Mouse (Mus musculus) monocyte, adult 2 months (primary cell): Measurements from ENCODE around the gene Galnt15.

Source experiments
- DNase-seq, 2 experiments: peaks; one replicate each; pipeline ENCODE4 v3.0.0; 2022; ENCODE audit warnings: low spot score in 2 of 2, low read depth in 1 of 2

The Galnt15 gene

DNA sequence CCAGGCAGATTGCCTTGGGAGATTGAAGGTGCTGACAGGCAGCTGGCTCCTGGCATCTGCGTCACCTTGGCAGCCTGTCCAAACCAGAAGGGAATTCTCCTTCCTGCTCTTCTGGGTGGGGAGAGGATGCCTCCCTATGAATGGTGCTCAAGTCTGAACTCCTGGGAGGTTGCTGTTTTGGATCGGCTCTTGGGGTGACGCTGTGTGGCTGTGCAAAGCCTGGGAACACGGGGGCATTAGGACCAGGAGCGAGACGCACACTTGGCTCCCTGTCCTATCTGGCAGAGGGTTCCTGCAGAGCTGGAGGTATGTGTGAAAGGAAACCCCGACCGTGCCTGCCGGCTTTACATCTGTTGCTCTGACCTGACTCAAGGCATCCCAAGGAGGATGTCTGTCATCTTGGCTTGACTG is at the start of gene Galnt15:
Gene Galnt15, plus strand, starts transcription at position 309 of the 411 bp plus-strand sequence.
- no peak for DNase-seq

DNA sequence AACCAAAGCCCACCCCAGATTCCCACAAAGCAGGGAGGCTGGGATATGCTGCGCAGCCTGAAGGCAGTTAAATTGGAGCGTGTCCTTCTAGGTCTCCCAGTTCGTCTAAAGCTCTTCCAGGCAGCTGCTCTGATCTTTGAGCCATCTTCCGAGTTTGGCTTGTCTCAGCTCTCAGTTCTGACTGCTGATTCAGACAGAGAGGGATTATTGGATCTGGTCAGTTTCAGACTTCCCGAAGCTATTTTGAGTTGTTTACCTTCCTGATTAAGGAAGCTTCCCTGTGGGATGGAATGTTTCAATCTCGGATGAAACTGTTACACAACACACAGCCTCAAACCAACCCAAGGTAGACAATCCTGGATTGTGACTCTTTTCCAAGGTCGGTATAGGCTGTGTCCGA is 34.8 kb upstream of the Galnt15 start:
- DNase-seq: no peak

DNA sequence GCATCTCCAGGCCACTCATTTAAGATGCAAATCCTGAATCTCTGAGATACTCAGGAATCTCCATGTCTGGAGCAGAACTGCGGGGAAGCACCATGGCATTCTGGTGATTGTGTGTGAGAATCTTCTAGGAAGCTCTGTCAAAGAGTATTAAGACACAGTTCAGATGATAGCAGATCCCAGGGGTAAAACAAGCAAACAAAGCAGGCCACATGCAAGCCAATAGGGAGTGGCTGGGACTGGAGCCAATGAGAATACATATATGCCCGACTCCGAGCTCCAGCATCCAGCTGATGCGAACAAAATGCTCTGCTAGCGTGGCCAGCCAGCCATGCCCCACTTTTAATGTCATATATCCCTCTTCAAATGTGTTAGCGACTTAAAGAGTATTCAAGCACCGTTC is 27.8 kb upstream of the Galnt15 start:
- DNase-seq: no peak

DNA sequence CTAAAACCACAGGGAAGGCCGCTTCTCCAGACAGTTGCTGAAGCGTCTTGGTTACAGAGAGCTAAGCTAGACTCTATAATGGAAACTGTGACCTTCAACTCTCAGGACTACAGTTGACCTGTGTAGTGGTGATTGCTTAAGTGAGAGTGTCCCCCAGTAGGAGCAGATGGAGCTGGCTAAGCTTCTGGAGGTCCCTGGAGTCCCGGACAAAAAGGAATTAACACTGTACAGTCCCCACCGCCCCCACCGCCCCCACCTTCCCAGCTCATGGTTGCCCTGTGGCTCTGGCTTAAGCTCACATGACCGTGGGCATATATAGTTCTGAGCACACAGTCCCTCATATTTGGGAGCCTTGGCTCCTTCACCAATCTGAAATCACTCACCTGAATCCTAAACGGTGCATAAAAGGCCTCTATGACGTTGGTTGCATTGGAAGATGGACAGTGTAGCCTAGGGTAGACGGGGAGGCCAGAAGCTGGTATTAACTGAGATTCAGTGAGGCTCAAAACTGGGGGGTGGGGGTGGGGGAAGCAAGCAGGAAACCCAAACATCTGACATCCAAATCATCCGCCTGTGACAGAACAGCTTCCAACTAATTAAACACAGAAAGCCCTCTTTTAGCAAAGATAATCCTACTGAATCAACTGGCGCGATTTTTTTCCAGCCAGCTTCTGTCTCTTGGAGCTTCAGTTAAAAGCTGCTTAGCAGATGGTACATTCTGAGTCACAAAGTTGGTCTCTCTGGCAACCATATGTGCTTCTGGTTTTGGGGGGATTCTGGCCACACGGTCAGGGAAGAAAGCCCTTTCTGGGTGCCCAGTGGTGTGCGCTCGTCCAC is 26.1 kb upstream of the Galnt15 start:
- no peak for DNase-seq

DNA sequence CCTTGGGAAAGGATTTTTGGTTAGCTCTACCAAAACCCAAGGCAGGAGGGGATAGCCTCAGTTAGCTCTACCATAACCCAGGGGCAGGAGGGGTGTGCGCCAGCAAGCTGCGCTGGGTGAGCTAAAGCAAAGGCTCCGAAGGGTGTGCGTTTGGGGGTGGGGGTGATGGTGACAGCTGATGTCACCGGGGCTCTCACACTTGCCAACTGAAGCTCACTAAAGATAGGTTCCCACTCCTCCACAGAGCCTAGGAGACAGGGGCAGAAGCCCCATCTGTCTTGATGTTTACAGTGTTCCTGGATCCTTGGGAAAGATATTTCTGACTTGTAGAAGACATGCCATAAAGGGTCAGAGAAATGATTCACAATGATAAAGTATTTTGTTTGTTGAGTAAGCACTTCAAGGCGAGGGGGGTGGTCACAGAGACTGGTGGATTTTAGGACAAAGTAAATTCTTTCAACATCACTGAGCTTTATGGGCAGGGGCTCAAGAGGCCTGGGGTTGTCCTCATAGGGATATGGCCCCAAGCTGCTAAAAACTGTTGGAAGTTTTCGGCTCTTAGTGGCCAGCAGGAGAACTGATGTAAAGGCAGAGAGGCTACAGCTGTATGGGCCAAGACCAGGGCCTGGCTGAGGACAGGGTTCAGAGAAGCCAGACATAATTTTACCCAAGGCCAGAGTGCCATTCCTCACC is 24.7 kb upstream of the Galnt15 start:
- DNase-seq: no peak

DNA sequence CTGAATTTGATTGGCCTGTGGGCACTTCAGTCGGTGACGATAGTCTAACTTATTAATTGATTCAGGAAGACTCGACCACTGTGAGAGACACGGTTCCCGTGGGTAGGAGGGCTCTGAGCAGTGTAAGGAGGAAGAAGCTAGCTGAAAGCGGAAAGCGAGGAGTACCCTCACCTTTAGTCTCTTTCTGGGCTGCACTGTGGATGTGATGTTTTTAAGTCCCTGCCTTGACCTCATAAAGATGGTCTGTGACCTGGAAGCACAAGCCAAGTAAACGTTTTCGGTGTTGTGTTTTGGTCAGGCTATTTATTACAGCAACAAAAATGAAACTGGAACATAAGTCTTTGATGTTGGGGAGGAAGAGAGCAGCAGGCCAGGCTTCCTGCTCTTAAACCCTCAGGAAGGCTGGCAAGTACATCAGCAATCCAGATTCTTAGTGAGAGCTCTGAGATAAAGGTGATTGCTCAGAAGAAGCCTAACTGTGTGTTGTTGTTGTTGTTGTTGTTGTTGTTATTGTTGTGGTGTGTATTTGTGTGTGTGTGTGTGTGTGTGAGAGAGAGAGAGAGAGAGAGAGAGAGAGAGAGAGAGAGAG is 23.0 kb upstream of the Galnt15 start:
- no peak for DNase-seq

DNA sequence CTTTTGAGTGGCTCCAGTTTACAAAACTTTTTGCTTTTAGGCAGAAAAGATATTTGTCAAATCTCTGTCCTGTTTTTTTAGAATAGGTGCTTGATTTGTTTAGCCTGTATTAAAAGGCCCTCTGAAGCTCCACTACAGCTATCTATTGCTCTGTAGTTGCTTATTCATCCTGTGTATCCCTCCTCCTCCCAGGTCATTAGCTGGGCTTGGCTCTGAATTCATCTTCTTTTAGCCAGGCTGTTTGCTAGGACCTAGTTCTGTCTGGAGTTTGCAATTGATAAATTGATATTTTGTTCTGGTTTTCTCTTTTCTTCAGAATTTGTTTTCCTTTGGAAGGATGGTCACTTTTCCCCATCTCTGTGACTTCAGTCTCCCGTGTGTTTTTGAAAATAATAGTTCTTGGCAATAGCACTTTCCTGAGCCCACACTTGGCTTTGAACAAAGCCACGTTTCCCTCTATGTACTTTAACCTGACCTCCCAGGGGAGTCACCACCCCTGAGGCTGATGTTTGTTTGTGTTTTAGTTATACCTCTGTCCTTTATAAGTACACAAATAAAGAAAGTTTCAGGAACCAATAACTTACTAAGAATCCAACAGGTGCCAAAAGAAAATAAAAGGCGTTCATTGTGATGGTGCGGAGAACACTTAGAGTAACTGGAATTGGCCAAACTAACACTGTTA is 21.0 kb upstream of the Galnt15 start:
- no peak for DNase-seq

DNA sequence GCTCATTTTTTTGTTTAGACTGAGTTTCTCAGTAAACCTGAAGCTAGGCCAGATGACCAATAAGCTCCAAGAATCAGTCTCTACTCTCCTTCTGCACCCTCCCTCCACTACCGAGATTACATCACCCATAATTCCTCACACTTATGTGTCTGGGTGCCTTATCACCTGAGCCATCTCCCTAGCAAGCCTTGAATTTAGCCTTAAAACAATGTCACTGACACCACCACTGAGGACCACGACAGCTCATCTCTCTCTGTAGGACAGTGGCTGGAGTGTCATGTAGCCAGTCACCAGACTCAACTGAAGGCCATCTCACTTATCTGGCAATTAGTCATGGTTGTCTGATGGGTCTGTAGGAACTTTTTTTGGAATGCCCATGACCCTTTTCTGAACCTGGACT is 19.1 kb upstream of the Galnt15 start:
- no peak for DNase-seq

DNA sequence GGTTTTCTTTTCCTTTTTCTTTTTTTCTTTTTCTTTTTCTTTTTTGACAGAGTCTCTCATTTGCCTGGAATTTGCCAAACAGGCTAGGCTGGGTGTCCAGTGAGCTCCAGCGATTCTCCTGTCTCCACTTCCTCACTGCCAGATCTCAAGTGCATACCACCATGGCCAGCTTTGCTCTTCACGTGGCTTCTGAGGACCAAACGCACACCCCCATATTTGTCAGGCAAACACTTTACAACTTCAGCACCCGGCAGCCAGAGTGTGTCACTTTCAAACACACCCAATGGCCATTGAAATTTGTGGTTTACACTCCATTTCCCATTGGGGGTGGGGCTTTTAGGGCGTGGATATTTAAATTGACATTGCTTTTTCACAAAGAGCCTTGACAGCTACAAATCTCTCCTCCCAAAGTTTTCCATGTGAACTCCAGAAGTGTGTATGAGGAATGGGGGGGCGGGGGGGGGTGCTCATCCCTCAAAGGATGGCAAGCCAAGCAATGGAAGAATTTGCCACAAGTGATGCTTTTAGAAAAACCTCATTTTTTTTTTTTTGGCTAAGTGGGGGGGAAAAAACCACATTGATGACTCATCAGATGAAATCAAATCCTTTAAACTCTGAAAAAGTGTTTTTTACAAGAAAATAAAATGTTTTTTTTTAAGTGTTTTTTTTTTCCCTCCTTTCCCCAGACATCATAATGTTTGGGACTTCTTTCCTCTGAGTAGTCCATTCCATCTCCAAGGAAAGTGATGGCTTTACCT is 17.1 kb upstream of the Galnt15 start:
- no peak for DNase-seq

DNA sequence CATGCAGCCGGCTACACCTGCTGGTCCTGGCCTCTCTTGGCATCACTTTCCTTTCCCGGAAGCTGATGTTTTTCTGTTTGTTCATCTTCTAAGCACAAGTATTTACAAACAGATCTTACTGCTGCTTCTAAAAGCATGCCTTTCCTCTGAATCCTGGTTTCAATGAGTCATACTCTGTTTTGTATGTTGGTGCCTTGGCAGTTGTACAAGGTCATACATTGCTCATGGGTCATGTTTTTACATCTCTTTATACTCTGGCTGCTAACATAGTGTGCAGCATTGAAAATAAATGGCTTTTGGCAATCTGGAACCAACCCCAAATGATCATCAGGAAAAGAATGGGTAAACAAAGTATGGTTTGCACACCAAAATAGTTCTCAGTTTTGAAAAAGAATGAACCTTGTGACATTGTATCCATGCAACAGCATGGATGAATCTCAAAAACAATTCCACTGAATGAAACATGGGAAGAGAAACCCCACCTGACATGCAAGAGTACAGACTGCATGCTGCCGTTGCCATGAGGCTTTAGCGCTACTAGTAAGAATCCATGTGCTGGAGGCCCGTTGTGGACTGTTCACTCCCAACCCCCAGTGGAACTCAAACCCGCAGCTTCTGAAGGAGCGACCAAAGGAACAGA is 13.5 kb upstream of the Galnt15 start:
- no peak for DNase-seq

DNA sequence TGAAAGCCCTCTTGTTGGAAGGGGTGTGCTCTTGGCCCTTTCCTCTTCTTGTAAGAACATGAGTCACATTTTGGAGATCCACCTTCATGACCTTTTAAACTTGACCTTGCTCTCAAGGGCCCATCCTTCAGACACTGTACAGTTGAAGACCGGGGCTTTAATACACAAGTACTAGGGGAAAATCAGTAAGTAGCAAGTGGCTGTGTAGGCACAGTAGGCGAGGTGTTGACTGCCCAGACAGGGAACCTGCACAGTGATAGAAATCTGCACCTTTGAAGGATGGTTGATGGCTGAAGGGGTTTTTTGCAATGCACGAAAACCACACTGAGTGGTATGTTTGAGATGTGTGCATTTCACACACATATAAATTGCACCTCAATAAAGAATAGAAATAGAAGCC is 12.3 kb upstream of the Galnt15 start:
- DNase-seq: no peak

DNA sequence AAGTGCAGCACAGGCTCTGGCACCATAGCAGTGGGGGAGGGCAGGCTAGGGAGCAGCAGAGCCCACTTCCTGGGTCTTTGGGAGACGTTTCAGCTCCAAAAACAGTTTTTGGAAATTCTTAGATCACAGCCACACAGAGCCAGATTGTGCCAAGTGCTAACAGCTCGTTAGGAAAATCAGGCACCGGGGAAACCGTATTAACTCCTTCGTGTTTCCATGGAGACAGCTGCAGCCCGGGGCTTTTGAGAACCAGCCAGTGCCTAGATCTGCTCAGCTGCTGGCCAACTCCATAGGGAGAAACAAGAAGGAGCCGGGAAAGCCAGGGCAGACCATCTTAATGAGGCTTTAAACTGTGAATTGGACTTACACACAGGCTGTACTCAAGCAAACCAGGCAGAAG is 11.9 kb upstream of the Galnt15 start:
- DNase-seq: no peak

DNA sequence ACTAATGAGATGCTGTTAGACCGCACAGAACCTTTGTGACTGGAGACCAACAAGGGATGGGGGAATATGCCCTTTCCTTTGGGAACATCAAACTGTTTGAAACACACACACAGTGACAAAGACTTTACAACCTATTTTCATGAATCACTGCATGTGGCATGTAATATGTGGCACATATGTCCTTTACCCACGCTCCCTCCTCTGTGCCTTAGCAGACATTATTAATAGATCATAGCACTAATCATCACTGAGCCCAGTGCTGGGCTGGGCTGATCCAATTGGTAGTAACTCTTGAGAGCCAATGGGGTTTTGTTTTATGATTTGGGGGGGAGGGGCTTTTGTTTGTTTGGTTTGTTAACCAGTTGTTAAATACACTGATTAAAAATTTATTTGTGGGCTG is 11.3 kb upstream of the Galnt15 start:
- DNase-seq: no peak

DNA sequence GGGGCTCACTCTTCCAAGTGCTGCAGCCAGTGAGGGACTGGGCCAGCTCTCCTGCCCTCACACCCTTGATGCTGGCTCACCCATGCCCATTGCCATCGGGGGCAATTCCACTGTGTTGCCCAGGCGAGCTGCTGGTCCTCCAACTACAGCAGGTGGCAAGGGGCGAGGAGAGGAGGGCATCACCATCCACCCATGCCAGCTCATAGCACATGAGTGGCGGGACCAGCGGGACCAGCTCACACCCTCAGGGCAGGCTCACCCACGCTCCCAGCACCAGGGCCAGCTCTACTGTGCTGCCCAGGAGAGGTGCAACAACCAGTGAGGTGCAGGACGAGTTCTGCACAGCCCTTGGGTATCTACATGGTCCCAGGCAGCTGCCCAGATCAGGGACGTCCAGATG is 9.7 kb upstream of the Galnt15 start:
- DNase-seq: no peak

DNA sequence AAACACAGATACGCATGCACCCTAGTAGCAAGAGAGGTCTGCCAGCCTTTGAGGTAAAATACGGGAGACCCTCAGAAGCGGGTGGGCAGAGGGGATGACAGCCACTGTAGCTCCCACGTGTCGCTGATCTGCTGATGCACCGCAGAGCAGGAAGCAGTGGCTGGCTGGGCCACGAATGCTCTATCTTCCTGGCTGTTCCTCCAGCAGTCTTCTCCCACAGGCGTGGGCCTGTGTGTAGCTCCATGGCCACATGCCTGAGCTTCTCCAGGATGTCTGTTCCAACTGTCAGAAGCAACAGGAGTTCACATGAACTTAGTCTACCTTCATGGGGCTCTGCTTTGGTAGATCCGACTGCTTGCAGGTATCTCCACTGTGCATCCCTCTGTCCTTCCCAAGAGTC is 6.8 kb upstream of the Galnt15 start:
- no peak for DNase-seq

DNA sequence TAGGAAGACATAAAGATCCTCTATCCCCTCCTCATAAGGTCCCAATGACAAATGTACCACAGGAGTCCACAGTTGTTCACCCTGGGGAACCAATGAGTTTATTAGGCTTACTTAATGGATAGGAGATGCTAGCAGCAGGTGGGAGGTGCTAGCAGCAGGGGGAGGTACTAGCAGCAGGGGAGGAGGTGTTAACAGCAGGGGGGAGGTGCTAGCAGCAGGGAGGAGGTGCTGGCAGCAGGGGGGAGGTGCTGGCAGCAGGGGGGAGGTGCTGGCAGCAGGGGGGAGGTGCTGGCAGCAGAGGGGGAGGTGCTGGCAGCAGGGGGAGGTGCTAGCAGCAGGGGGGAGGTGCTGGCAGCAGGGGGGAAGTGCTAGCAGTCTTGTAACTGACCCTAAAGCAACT is 6.3 kb upstream of the Galnt15 start:
- DNase-seq: no peak

DNA sequence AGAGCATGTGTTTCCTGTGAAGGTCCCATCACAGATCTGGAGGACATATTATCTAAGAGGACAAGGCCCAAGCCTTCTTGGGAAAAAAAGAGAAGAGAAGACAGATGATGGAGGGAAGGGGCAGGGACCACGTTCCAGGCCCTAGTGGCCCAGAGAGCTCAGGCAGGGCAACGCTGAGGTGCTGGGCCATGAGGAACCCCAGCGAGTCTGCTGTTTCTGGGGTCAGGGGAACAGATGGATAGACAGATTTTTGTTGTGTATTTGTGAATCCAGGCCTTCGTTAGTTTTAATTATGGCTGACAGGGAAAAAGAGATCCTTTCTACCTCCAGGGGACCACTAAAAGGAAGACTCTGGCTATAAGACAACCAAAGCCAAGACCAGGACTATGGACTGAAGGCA is 4.9 kb upstream of the Galnt15 start:
- DNase-seq: no peak

DNA sequence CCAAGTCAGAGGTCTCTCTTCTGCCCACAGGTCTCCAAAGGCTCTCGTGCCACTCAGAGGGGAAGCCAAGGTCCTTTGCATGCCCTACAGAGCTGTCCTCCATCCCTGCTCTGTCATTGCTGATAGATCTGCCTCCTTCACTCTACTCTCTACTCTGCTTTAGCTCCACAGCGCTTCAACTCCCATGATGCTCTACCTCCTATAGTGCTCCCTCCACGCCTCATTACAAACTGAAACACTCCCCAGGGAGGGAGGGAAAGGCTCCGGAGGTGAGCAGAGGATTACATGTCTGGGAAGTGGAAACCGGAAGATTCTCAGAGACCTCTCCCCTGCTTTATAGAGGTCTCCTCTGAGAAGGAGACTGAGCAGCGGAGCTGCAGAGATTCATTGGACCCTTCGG is 1.6 kb upstream of the Galnt15 start:
- no peak for DNase-seq

DNA sequence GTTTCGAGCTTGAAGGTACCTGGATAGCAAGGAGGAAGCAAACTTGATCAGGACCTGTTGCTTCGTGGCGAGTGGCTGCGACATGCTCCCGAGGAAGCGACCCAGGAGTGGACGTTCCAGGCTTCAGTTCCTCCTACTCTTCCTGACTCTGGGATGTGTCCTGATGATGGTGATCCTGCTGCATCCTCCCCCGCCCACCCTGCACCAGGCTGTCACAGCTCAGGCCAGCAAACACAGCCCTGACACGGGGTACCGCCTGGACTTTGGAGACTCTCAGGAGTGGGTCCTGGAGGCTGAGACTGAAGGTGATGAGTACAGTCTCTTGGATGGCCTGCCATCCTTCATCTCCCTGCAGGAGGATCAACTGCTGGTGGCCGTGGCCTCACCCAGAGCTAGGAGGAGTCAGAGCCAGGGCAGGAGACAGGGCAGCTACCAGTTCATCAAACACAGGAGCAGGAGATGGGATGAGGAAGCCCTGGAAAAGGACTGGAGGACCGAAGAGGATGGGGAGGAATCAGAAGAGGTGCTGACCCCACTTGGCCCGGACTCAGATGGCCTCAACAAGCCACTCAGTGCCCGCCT is 713 bp downstream of the Galnt15 start:
- no peak for DNase-seq

DNA sequence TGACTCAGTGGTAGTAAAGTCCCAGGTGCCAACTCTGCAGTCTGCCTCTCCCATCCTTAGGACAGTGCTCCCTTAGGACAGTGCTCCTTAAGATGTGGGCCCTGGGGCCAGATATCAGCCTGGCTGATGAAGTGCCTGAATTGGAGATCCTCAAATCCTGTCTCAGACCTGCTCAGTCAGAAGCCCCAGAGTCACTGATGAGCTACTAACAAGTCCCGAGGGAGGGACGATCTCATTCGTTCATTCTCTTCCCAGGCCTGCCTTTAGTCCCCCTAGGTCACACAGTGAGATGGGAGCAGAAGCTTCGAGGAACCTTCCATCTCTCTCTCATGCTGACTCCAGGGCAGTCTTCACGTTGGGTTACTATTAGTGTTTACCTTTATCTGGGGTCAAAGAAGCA is 1.3 kb downstream of the Galnt15 start:
- no peak for DNase-seq
